Mouse (Mus musculus) T-cell, adult 66 days (primary cell): Measurements from ENCODE around the gene Cd3e. TPM values are rescaled to one million over a fixed set of nuclear protein-coding genes. Genes with fewer than 3 reads are reported as not detected.

Experiments
- total RNA-seq, 2 experiments: library from RNA; stranded (reverse); gene quantifications; 3 replicates in 1 of 2; 4 replicates in 1 of 2; pipeline ENCODE4 v1.2.4; 2023

The Cd3e gene
- total RNA-seq, result 100 to 1,000 TPM; 887 to 950 TPM

GRCm38 (mm10) chr9:45009180-45010078, at the start of gene Cd3e:
TSS of gene Cd3e (minus strand) at chr9:45009627.

DNA sequence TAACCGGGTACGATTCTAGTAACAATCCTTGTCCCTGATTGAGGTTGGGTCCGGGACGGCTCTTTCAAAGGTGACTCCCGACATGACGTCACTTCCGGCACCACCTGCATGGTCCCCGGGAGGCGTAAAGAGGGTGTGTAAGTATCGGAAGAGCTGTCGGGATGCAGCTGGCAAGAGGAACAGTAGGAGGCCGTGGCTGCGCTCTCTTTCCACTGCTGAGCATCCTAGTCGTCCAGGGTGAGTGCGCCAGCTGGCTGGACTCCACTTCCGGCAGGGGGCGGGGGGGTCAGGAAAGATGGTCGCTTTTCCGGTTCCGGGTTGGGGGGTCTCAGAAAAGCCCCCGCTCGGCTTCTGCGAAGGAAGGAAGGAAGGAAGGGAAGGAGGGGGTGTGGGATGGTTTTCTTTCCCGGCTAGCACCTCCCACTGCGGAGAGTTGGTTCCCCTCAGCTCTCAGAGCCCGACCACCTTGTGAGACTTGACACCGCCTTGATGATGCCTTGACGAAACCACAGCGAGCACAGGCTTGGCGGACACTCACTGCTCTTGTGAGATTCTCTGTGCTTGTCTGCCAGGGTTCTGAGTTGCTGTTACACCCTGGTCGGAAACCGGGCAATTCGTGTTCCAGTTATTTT, 45.8 kb upstream of the Cd3e start, which contains the start of gene Mpzl3:
TSS of gene Mpzl3 (plus strand) at position 105 of the 632 bp plus-strand sequence.

DNA sequence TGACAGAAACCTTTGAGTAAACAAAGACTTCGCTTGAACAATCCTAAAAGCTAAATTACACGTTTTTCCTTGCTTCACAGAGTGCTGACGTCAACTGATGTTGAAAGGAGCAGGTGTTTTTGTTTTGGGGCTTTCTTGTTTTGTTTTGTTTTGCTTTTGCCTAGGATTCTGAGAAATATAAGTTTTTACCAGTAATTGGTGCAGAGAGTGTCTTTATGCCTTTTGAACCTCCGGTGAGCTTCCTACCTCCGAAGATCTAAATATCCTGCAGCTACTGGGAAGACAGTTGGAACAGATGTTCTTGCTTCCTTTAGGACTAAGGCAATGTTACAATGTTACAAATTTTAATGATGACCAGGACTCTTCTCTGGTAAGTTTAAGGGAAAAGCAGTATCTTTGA, 30.1 kb upstream of the Cd3e start, which contains the start of gene Mpzl2:
TSS of gene Mpzl2 (plus strand) at position 301 of the 400 bp plus-strand sequence.

DNA sequence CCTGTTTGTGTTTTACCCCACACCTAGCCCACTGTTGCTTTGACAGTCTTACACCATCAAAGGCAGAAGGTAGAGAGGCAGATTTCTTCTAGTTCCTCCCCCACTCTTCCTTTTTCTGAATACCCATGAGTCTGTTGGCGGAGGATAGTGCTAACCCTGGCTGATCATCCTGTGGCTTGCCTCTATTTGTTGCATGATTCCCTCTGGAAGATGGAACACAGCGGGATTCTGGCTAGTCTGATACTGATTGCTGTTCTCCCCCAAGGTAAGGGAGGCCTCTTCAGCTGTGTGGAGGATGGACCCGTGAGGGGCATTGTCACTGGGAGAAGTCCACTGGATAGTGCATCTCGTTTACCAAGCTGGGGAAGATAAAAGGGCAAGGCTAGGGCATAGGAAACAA, 27.8 kb downstream of the Cd3e start, which contains the start of gene Cd3d:
TSS of gene Cd3d (plus strand) at position 111 of the 400 bp plus-strand sequence.

DNA sequence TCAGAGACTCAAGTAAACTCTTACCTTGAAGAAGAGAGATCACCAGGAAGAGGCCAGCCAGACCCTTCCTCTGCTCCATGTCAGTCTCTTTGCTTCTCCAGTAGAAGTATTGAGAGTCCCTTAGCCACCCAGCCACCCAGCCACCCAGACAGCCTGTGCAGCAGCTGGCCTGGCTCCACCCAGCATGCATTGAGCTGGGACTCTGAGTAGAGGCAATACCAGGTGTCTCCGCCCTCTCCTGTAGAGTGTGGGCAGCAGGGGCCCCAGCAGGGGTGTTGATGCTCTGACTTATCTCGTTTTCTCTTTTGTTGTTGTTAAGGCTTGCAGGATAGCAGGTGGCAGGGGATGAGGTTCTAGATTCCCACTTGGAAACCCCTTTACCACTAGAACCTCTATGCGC, 29.2 kb downstream of the Cd3e start, which contains the start of gene Cd3g:
TSS of gene Cd3g (minus strand) at position 190 of the 400 bp plus-strand sequence.

DNA sequence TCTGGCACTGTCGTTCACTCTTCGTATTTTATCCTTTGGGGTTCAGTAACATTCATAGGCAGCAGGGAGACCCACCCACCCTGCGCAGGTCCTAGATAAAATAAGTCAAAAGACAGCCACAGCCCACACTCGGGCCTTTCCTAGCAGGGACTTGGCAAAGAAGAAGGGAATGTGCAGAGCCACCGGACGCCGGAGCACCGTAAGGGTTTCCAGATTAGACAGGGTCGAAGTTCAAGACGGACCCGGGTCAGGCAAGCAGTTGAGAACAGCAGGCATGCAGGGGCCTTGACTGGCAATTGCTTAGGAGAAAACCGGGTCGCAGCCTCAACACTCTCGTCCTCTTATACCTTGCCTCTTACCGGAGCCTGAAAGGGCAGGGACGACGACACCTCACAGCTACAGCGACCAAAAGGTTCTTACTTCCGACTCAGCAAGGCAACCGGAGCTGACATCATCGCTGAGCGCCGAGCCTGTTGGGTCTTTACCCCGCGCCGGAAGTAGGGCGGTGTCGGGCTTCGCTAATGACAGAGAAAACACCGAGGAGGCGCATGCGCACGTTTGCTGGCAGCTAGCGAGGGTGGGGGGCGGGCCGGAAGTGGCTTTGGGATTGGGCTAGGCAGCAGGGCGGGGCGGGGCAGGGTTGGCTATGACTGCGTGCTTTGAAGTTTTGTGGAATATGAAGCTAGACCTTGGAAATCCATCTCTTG, 44.1 kb downstream of the Cd3e start, which contains the start of gene Ube4a:
TSS of gene Ube4a (minus strand) at position 475 of the 707 bp plus-strand sequence.

Other genes with a start within 250 kb of the Cd3e start
- 100 to 1,000 TPM; 119 to 126 TPM for gene Arcn1, start 241.8 kb downstream of the Cd3e start, total RNA-seq
- 10 to 100 TPM; 36.9 to 45.6 TPM for gene Ift46, start 241.7 kb downstream of the Cd3e start, total RNA-seq
- gene Tmem25, start 210.3 kb downstream of the Cd3e start, total RNA-seq, result 1 to 10 TPM; 2.7 to 3.3 TPM
- gene Ttc36, start 206.6 kb downstream of the Cd3e start, total RNA-seq, result 10 to 100 TPM in 1 of 2 experiments, 1 to 10 TPM in 1; 8.5 to 11.2 TPM
- gene Kmt2a, start 128.3 kb downstream of the Cd3e start, total RNA-seq, result 100 to 1,000 TPM; 162 to 179 TPM
- 100 to 1,000 TPM; 146 to 149 TPM for gene Atp5l, start 88.9 kb downstream of the Cd3e start, total RNA-seq
- gene Ube4a, start 44.0 kb downstream of the Cd3e start, total RNA-seq, result 100 to 1,000 TPM in 1 of 2 experiments, 10 to 100 TPM in 1; 97.0 to 130 TPM
- 100 to 1,000 TPM; 492 to 549 TPM for gene Cd3g, start 29.2 kb downstream of the Cd3e start, total RNA-seq
- 100 to 1,000 TPM; 523 to 573 TPM for gene Cd3d, start 27.8 kb downstream of the Cd3e start, total RNA-seq
- gene Mpzl2, start 30.2 kb upstream of the Cd3e start, total RNA-seq, result under 1 TPM in 1 of 2 experiments, not detected in 1; 0.74 TPM
- 10 to 100 TPM; 11.8 to 14.3 TPM for gene Mpzl3, start 45.6 kb upstream of the Cd3e start, total RNA-seq
- gene Jaml, start 69.6 kb upstream of the Cd3e start, total RNA-seq, result 10 to 100 TPM; 17.5 to 22.2 TPM
- under 1 TPM; 0.35 to 0.50 TPM for gene Scn2b, start 108.2 kb upstream of the Cd3e start, total RNA-seq
- gene Scn4b, start 128.8 kb upstream of the Cd3e start, total RNA-seq, result not detected
- under 1 TPM in 1 of 2 experiments, not detected in 1; 0.44 TPM for gene BC049352, start 172.4 kb upstream of the Cd3e start, total RNA-seq
- gene Tmprss4, start 194.5 kb upstream of the Cd3e start, total RNA-seq, result not detected